Mouse (Mus musculus): ENCODE results near the gene E330009J07Rik.

E330009J07Rik gene

DNA sequence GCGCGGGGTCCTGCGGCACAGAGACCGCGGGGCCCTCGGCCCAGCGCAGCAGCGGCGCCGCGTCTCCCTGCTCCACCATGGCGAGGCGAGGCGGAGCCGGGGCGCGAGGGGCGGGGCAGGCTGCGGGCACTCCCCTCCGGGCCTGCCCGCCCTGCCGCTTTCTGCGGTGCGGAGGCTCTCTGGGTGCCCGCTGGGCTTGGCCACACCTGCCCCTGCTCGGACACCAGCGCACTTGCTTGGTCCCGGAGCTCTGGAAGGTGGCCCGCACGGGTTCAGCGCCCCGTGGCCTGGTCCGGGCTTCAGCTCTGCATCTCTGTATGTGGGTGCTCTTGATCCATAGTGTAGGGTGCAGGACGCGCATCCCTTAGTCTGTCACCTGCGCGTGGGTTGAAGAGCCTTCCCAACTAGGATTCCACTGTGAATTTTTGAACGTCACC lies at the start of gene E330009J07Rik:
TSS of gene E330009J07Rik (minus strand) at position 89 of the 437 bp plus-strand sequence.
- DNase-seq (ENCODE audit: low read depth, low spot score): peak; percentile 77

DNA sequence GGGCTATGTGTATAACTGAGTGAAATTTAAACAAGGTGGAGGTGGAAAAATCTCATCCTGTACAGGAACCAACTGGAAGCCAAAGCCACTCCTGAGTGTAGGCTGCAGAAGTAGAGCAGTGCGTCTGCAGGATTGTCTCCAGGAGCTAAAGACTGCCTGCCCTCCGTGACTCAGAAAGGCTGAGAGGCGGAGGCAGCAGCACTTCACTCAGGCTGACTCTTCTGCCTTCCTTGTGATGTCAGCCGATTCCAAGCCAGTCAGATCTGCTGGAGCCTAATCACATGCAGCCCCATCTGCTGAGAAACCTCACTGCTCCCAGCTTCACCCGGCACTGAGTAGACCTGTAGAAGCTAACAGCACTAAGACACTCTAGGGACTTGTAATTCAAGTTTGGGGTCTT lies 46.4 kb upstream of the E330009J07Rik start:
- DNase-seq (ENCODE audit: low read depth, low spot score): no peak

- DNase-seq (ENCODE audit: low read depth, low spot score): peak; percentile 15
Measured at GRCm38 (mm10) chr6:40479705-40480104, 43.8 kb upstream of the E330009J07Rik start.

DNA sequence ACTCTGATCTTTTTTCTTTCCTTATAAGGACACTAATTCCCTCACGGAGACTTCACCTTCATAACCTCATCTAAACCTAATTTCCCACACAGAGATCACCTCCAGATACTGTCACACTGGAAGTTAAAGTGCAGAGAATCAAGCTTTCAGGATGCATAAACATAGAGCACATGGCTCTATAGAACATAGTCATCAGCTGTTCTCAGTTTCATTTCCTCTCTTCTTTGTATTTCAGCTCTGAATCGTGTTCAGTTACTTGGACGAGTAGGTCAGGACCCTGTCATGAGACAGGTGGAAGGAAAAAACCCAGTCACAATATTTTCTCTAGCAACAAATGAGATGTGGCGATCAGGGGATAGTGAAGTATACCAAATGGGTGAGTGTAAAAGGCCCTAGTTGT lies 40.2 kb upstream of the E330009J07Rik start:
- no peak for DNase-seq (ENCODE audit: low read depth, low spot score)

- DNase-seq (ENCODE audit: low read depth, low spot score): no peak
Measured at GRCm38 (mm10) chr6:40471720-40472010, 35.7 kb upstream of the E330009J07Rik start.

DNA sequence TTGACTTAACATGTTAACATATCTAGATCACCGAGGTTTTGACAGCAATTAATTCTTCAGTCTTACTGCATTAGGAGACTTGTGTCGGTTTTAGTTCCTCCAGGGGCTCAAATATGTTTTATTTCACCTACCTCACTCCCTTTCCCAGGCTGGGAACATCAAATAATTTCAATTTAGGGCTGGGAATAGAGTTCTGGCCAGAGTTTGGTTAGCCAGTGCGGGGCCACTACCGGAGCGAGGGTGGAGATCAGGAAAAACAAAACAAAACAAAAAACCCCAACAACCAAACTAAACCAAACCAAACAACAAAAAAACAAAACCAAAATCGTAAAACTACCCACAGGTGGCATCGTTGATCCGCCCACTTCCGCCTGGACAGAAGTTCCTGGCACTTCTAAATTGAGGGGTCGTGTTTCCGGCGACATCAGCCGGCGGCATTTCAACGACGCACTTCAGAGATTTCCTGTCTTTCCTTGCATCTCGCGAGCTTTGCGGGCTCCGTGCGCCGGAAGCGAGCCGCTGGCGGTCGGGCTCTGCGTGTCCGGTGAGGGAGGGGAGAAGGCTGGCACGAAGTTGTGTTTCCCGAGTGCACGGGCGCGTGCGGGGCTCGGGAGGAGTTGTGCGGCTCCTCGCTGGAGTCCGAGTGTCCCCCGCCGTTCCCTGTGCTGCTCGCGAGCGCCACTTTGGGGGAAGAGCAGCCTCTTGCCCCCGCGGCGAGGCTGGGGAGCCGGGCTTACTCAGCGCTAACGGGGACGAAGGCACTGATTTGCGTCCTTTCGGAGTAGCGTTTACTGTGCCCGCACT lies 35.2 kb upstream of the E330009J07Rik start, which contains the start of gene Ssbp1:
TSS of gene Ssbp1 (plus strand) at position 437 of the 804 bp plus-strand sequence.
- DNase-seq (ENCODE audit: low read depth, low spot score): peak; percentile 98

GRCm38 (mm10) chr6:40465710-40466109 lies 29.8 kb upstream of the E330009J07Rik start:
- peak; percentile 26 for DNase-seq (ENCODE audit: low read depth, low spot score)

GRCm38 (mm10) chr6:40454436-40455041 lies 18.6 kb upstream of the E330009J07Rik start:
- peak; percentile 34 for DNase-seq (ENCODE audit: low read depth, low spot score)

DNA sequence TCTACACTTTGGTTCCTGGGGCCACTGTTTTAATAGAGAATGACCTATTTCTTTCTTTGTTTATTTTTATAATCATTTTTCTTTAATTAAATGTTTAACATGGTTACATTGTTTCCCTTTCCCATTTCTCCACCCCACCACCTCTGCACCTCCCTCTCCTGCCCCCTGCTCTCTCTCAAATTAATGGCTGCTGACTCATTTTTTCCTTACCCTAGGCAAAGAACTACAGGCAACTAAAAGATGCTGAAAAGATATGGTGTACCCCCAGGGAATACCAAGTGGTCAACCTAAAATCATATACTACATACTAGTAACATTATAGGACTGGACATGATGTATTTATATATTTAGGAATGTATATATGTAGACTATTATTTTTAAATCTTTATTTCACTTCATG lies 12.7 kb upstream of the E330009J07Rik start:
- DNase-seq (ENCODE audit: low read depth, low spot score): no peak

DNA sequence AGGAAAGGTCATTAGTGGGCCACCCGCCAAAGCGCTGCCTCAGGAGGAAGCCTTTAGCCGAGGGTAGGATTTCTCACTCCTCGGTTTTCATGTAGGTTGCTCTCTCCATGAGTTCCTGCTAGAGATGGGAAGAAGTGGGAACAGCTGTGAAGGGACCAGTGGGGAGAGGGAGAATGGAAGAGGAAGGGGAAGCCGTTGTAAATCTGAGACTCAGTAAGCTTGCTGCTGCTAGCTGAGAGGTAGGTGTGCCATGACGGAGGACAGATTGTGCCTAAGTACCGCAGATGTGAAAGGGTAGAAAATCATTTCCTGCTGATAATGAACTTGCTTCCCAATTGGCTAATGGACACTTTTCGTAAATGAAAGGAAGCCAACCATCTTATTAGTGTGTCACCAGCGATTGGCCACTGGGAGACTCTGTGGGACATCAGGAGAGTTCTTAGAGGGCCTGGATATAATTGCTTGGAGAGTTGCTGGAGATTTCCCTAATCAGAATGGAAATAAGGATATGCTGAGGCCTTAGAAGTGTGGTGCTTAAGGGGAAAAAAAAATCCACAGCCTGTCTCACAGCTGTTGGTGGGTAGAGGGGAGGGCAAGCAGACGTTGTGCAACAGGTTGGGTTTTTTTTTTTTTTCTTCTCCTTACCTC lies 7.5 kb upstream of the E330009J07Rik start:
- no peak for DNase-seq (ENCODE audit: low read depth, low spot score)

DNA sequence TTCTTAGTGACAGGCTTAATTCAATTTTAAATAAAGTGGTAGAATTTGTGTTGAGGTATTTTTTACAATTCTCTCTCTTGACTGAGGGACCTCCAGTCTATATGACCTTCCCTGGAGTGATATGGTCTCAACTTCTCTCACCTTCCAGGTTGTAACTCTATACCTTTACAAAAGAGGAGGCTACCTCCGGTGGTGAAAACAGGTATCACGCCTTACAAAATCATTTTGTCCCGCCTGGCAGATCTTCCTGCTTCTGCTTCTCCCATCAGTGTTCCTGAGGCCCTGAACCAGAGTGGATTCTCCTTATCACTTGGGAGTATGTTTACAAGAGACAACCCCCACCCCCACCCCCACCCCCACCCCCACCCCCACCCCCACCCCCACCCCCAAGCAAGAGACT lies 5.8 kb upstream of the E330009J07Rik start:
- peak; percentile 22 for DNase-seq (ENCODE audit: low read depth, low spot score)

GRCm38 (mm10) chr6:40441276-40441675 lies 5.3 kb upstream of the E330009J07Rik start:
- DNase-seq (ENCODE audit: low read depth, low spot score): no peak

DNA sequence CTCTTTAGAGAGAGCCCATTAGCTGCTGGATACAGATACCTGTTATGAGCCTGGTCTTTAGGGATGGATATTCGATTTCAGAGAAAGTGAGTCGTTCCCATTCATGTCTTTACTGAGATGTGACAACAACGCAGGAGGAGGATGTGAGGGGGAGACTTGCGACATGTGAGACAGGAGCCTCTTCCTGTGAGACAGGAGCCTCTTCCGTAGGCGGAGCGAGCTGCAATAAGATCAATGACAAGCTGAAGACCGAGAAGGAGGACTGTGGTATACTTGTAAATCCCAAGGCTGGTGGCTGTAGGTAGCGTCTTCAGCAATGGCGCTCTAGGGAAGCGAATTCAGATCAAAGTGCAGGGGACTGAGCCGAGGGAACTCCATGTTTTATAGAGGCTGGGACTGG lies 3.8 kb upstream of the E330009J07Rik start:
- no peak for DNase-seq (ENCODE audit: low read depth, low spot score)

DNA sequence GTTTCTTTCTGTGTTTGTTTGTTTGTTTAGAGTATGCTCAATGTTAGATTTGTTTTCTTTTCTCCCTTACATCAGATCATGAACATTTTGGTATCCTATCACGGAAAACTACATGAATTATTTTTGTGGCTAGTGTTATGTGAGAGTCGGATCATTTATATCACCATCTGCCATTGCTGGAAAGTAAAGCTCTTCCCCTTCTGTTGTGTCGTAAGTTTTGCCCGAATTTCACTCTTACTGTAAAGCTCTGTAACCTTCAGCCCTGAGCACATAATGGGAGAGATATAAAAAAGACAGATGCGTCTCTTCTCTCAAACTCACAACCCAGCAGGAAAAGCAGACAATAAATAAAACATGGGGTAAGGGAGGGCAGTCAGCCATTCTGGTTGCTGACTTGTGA lies 3.0 kb upstream of the E330009J07Rik start, which contains the start of gene Wee2:
TSS of gene Wee2 (plus strand) at position 153 of the 400 bp plus-strand sequence.
- DNase-seq (ENCODE audit: low read depth, low spot score): no peak

GRCm38 (mm10) chr6:40435151-40436046 lies 536 bp downstream of the E330009J07Rik start:
- DNase-seq (ENCODE audit: low read depth, low spot score): peak; percentile 63

- DNase-seq (ENCODE audit: low read depth, low spot score): peak; percentile 13
Measured at GRCm38 (mm10) chr6:40434697-40435096, 1.2 kb downstream of the E330009J07Rik start.

DNA sequence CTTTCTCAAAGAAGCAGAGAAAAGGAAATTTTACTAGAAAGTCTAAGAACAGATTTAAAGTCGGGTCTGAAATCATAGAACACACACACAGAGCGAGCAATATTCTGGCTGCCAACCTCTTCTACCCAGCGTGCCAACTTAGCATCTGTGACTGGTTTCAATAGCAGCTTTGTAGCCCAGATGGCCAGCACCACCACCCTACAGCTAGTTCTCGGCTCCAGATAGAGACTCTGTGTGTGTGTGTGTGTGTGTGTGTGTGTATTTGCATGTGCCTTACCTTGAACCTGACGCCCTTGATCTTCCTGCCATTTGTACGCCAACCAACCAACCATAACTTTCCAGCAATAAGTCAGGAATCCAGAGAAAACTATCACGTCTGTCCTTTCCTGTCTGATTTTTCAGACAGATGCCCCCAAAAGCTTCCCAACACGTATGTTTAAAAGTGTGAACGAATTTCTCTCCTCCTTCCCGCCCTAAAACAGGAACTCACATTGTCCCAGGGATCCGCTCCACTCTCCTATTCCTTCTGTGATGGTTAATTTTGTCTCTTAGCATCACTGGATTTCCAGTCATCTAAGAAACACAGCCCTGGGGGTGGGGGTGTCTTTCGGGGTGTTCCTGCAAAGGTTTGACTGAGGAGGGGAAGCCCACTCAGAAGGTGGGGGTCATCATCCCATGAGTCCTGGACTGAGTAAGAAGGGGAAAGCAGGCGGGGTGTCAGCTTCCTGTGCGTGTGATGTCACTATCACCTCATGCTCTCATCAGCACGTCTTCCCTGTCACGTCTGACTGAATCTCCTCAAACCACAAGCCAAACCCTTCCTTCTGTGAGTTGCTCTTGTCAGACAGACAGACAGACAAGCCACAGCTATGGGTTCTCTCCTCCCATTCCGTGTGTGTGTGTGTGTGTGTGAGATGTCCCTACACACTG lies 3.3 kb downstream of the E330009J07Rik start:
- no peak for DNase-seq (ENCODE audit: low read depth, low spot score)

DNA sequence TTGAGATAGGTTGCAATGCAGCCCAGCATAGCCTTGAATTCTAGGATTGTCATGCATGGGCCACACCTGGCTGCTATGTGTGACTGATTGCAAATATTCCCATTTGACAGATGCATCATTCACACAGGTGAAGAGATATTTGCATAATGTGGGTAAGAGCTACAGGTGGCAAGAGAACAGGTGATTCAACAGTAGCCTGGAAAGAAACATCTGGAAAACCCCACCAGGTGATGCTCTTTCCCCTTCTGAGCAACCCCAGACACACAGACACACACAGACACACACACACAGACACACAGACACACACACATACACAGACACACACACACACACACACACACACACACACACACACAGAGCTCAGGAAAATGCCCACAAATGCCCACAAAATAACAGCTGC lies 4.1 kb downstream of the E330009J07Rik start:
- no peak for DNase-seq (ENCODE audit: low read depth, low spot score)

DNA sequence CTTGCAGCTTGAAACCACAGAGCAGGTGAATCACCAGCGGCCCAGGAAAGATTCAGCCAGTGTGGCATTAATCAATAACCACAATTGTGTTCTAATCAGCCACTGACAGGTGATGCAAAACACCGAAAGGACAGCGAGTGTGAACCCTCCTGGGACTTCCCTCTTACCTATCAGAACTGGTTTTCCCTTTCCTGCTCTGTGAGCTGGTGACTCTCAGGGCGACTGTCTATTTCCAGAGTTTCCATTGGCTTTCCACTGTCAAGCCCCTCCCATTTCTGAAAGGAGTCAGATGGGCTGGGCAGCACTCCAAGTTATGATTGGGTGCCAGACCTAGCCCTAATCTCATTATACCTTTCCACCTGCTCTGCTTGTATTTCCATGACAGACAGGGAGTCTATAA lies 4.6 kb downstream of the E330009J07Rik start:
- DNase-seq (ENCODE audit: low read depth, low spot score): no peak

- DNase-seq (ENCODE audit: low read depth, low spot score): no peak
Measured at GRCm38 (mm10) chr6:40430878-40431277, 5.1 kb downstream of the E330009J07Rik start.
